Mouse (Mus musculus) central nervous system, embryonic 11.5 days (tissue): ENCODE data around the gene Zfp978. TPM values are rescaled to one million over a fixed set of nuclear protein-coding genes. Genes with fewer than 3 reads are reported as not detected.

Experiments used
- polyA plus RNA-seq: library from polyadenylated mRNA; depleted of rRNA; stranded (reverse); fragments of >200 nt; gene quantifications from 2 replicates; pipeline ENCODE4 v1.2.3, GENCODE M21; 2012; rRNA removed

Gene Zfp978
- polyA plus RNA-seq = not detected in 2 replicates

GRCm38 (mm10) chr4:147361003-147361402 is at the start of gene Zfp978:
Gene Zfp978, plus strand, starts transcription at chr4:147361303.

Other genes starting within 250 kb of the Zfp978 start
- gene Zfp991, start 229.3 kb upstream of the Zfp978 start, polyA plus RNA-seq = 3.5 and 7.7 TPM in 2 replicates
- 0.06 TPM in 1 of 2 replicates, not detected in the other for gene Zfp988, start 55.6 kb upstream of the Zfp978 start, polyA plus RNA-seq
- gene Zfp982, start 131.1 kb downstream of the Zfp978 start, polyA plus RNA-seq = 3.4 and 3.6 TPM in 2 replicates
- gene Gm16503, start 178.9 kb downstream of the Zfp978 start, polyA plus RNA-seq = 0.58 and 1.3 TPM in 2 replicates
- gene Zfp985, start 192.0 kb downstream of the Zfp978 start, polyA plus RNA-seq = 0.02 and 0.06 TPM in 2 replicates